Mouse (Mus musculus): ENCODE data around the gene Rhno1. TPM values are rescaled to one million over a fixed set of nuclear protein-coding genes. Genes with fewer than 3 reads are reported as not detected.

Gene Rhno1
- polyA plus RNA-seq, 1 experiment from 2014 or later: 124 TPM

- Histone ChIP-seq H3K36me3 (ENCODE audit: control insufficient read depth, insufficient read depth) (no peaks in the 10 kb centered on the region), H3K4me3 (replicated peaks; ENCODE audit: low read length) (no peak overlapping the region), H3K27ac (ENCODE audit: low read length) (no peak overlapping the region), H3K9me3 (ENCODE audit: control insufficient read depth, low read length) (no peaks in the 10 kb centered on the region), H3K4me2 (ENCODE audit: low read length) (no peak overlapping the region), H3K4me1 (replicated peaks; ENCODE audit: control insufficient read depth, insufficient read depth, low read length) (no peaks in the 10 kb centered on the region), H3K27me3 (replicated peaks; ENCODE audit: control insufficient read depth, insufficient read depth, low read length) (no peaks in the 10 kb centered on the region), H3K9ac (replicated peaks; ENCODE audit: low read depth, low read length) (no peak overlapping the region)
- no peak for ATAC-seq
- WGBS: 87% methylated on average over 6 of the region's 6 CpGs
Measured at GRCm38 (mm10) chr6:128346782-128347181, 15.9 kb downstream of the Rhno1 start.

DNA sequence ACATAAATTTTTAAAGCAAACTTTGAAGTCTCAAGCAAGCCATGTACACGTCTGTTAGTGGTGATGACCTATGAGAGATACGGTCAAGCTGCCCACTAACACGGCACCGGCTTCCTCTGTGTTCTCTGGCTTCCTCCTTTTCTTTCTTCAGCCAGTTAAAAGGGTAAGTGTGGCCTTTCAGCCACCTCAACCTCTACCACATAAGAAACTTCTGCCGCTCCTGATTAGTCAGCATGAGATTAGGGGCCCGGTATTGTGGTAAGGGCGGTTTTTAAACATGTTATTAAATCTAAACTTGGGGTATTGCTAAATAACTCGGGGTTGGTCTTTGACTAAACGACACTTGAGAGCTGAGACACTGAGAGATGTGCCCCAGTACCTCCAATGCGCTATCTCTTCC is 17.1 kb downstream of the Rhno1 start:
- 92% methylated on average over 10 of the region's 10 CpGs for WGBS
- Histone ChIP-seq H3K9ac (replicated peaks; ENCODE audit: low read depth, low read length) (no peak overlapping the region), H3K4me2 (ENCODE audit: low read length) (no peak overlapping the region), H3K4me3 (replicated peaks; ENCODE audit: low read length) (no peak overlapping the region), H3K9me3 (ENCODE audit: control insufficient read depth, low read length) (no peaks in the 10 kb centered on the region), H3K27ac (ENCODE audit: low read length) (no peak overlapping the region), H3K36me3 (ENCODE audit: control insufficient read depth, insufficient read depth) (no peaks in the 10 kb centered on the region), H3K4me1 (replicated peaks; ENCODE audit: control insufficient read depth, insufficient read depth, low read length) (no peaks in the 10 kb centered on the region), H3K27me3 (replicated peaks; ENCODE audit: control insufficient read depth, insufficient read depth, low read length) (no peaks in the 10 kb centered on the region)
- ATAC-seq: no peak

DNA sequence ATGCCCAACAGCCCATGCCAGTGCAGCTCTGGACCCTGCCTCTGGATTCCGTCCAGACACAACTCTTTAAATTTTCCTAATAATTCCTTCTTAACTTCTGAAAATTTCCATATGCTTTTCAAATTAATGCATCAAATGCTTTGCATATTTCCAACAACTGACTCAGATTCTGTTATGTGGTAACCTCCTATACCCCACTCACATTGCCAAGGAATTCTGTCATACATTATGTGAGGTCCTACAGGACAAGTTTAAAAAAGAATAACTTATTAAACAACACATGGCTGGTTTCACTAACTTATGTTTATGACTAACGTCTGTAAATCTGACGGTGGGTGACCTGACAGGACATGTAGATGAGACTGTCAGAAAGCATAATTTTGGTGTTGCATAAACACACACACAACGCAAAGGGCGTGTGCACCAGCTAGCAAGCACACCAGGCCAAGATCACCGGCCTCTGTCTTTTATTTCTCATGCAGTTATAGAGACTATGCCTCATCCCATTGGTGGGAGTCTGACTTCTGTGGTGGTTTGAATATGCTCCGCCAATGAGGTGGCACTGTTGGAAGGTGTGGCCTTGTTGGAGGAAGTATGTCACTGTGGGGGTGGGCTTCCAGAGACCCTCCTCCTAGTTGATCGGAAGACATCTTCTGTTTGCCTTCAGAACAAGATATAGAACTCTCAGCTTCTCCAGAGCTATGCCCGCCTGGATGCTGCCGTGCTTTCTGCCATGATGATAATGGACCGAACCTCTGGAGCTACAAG is 20.6 kb downstream of the Rhno1 start:
- 95% methylated on average over 11 of the region's 11 CpGs for WGBS
- Histone ChIP-seq H3K4me1 (replicated peaks; ENCODE audit: control insufficient read depth, insufficient read depth, low read length) (peaks cover 9% of the 10 kb centered on the region), H3K9ac (replicated peaks; ENCODE audit: low read depth, low read length) (no peak overlapping the region), H3K27me3 (replicated peaks; ENCODE audit: control insufficient read depth, insufficient read depth, low read length) (no peaks in the 10 kb centered on the region), H3K4me2 (ENCODE audit: low read length) (no peak overlapping the region), H3K36me3 (ENCODE audit: control insufficient read depth, insufficient read depth) (no peaks in the 10 kb centered on the region), H3K9me3 (ENCODE audit: control insufficient read depth, low read length) (no peaks in the 10 kb centered on the region), H3K27ac (ENCODE audit: low read length) (no peak overlapping the region), H3K4me3 (replicated peaks; ENCODE audit: low read length) (no peak overlapping the region)
- no peak for ATAC-seq

DNA sequence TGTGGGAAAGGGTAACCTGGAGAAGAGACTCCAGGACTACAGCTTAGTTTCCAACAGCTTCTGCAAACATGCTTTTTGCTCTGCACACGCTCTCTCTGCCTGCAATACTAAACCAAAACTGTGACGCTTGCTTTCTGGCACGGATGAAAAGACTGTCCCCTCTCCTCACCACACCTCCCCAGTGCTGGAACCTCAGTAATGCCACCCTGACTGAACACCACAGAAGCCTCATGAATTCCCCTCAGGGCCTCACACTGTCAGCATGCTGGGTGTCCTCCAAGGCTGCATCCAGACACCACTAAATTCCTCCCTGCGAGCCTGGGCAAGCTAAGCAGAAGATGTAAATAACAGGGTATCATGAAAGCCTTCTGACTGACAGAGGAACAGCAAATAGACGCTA is 23.8 kb downstream of the Rhno1 start:
- H3K4me3 ChIP-seq (replicated peaks; ENCODE audit: low read length): no peak overlapping the region
- H3K9ac ChIP-seq (replicated peaks; ENCODE audit: low read depth, low read length): no peak overlapping the region
- WGBS: 41% methylated on average over 5 of the region's 5 CpGs
- no peak overlapping the region for H3K27ac ChIP-seq (ENCODE audit: low read length)
- H3K4me2 ChIP-seq (ENCODE audit: low read length): no peak overlapping the region
- H3K4me1 ChIP-seq (replicated peaks; ENCODE audit: control insufficient read depth, insufficient read depth, low read length): peaks cover 9% of the 10 kb centered on the region
- no peaks in the 10 kb centered on the region for H3K27me3 ChIP-seq (replicated peaks; ENCODE audit: control insufficient read depth, insufficient read depth, low read length)
- no peaks in the 10 kb centered on the region for H3K9me3 ChIP-seq (ENCODE audit: control insufficient read depth, low read length)
- peak; percentile 34; the same call in 1 of the 2 replicates for ATAC-seq
- no peaks in the 10 kb centered on the region for H3K36me3 ChIP-seq (ENCODE audit: control insufficient read depth, insufficient read depth)

DNA sequence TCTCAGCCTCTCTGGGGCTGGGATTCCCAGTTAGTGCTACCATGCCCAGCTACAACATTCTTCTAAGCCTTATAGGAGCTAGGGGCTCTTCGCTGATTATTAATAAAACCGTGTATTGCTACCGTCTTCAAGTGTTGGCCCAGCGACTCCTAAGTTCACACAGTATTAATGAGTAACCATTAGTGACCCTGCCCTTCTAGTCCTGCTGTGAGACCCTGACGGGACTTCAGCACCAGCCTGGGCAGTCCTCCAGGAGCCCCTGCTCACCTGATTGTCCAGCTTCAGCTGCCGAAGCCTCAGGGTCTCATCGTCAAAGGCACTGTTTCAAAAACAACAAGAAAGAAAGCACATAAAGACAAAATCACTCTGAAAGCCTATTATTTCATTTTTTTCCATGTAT is 25.2 kb downstream of the Rhno1 start:
- H3K4me3 ChIP-seq (replicated peaks; ENCODE audit: low read length): no peak overlapping the region
- no peak overlapping the region for H3K27ac ChIP-seq (ENCODE audit: low read length)
- ATAC-seq: no peak
- H3K4me2 ChIP-seq (ENCODE audit: low read length): no peak overlapping the region
- H3K9ac ChIP-seq (replicated peaks; ENCODE audit: low read depth, low read length): no peak overlapping the region
- H3K36me3 ChIP-seq (ENCODE audit: control insufficient read depth, insufficient read depth): peaks cover 1% of the 10 kb centered on the region
- no peaks in the 10 kb centered on the region for H3K9me3 ChIP-seq (ENCODE audit: control insufficient read depth, low read length)
- peaks cover 9% of the 10 kb centered on the region for H3K4me1 ChIP-seq (replicated peaks; ENCODE audit: control insufficient read depth, insufficient read depth, low read length)
- WGBS: 66% methylated on average over 7 of the region's 7 CpGs
- H3K27me3 ChIP-seq (replicated peaks; ENCODE audit: control insufficient read depth, insufficient read depth, low read length): no peaks in the 10 kb centered on the region

GRCm38 (mm10) chr6:128334397-128335124 is 28.1 kb downstream of the Rhno1 start:
- peaks cover 10% of the 10 kb centered on the region for H3K36me3 ChIP-seq (ENCODE audit: control insufficient read depth, insufficient read depth)
- H3K9ac ChIP-seq (replicated peaks; ENCODE audit: low read depth, low read length): peak overlapping the region; percentile 15
- peaks cover 6% of the 10 kb centered on the region; the same call in 1 of the 2 replicates for H3K9me3 ChIP-seq (ENCODE audit: control insufficient read depth, low read length)
- ATAC-seq: peak; percentile 77
- H3K4me3 ChIP-seq (replicated peaks; ENCODE audit: low read length): 0 out of 2 replicates have a peak overlapping the region, but pooled peaks have one; percentile 11
- 15% methylated on average over 12 of the region's 12 CpGs for WGBS
- H3K4me2 ChIP-seq (ENCODE audit: low read length): no peak overlapping the region
- H3K27me3 ChIP-seq (replicated peaks; ENCODE audit: control insufficient read depth, insufficient read depth, low read length): no peaks in the 10 kb centered on the region
- H3K27ac ChIP-seq (ENCODE audit: low read length): no peak overlapping the region
- H3K4me1 ChIP-seq (replicated peaks; ENCODE audit: control insufficient read depth, insufficient read depth, low read length): peaks cover 6% of the 10 kb centered on the region

GRCm38 (mm10) chr6:128318317-128318716 is 44.4 kb downstream of the Rhno1 start:
- Histone ChIP-seq H3K27me3 (replicated peaks; ENCODE audit: control insufficient read depth, insufficient read depth, low read length) (no peaks in the 10 kb centered on the region), H3K36me3 (ENCODE audit: control insufficient read depth, insufficient read depth) (peaks cover 12% of the 10 kb centered on the region; the same call in 1 of the 2 replicates), H3K9me3 (ENCODE audit: control insufficient read depth, low read length) (no peaks in the 10 kb centered on the region), H3K4me2 (ENCODE audit: low read length) (no peak overlapping the region), H3K4me1 (replicated peaks; ENCODE audit: control insufficient read depth, insufficient read depth, low read length) (no peaks in the 10 kb centered on the region), H3K4me3 (replicated peaks; ENCODE audit: low read length) (no peak overlapping the region), H3K27ac (ENCODE audit: low read length) (no peak overlapping the region), H3K9ac (replicated peaks; ENCODE audit: low read depth, low read length) (no peak overlapping the region)
- peak; percentile 61 for ATAC-seq
- WGBS: 6% methylated on average over 4 of the region's 4 CpGs

DNA sequence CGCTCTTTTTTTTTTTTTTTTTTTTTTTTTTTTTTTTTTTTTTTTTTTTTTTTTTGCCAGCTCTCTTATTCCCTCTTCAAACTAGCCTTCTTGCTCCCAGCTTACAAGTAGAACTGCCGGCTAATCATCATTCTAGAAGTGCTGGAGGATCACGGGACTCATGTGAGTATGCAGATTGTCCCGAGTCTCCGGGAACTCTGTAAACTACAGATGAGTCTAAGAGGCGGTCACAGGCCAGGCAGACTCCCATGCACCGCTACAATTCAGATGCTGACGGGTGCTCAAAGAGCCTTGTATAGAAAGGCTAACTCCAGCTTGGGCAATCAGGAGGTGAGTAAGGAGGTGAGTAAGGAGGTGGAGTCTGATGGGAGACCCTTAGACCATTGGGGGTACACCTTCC is 47.1 kb downstream of the Rhno1 start:
- Histone ChIP-seq H3K27ac (ENCODE audit: low read length) (no peak overlapping the region), H3K4me2 (ENCODE audit: low read length) (no peak overlapping the region), H3K9ac (replicated peaks; ENCODE audit: low read depth, low read length) (no peak overlapping the region), H3K9me3 (ENCODE audit: control insufficient read depth, low read length) (no peaks in the 10 kb centered on the region), H3K4me3 (replicated peaks; ENCODE audit: low read length) (no peak overlapping the region), H3K36me3 (ENCODE audit: control insufficient read depth, insufficient read depth) (no peaks in the 10 kb centered on the region), H3K4me1 (replicated peaks; ENCODE audit: control insufficient read depth, insufficient read depth, low read length) (no peaks in the 10 kb centered on the region), H3K27me3 (replicated peaks; ENCODE audit: control insufficient read depth, insufficient read depth, low read length) (no peaks in the 10 kb centered on the region)
- 81% methylated on average over 8 of the region's 8 CpGs for WGBS
- no peak for ATAC-seq

DNA sequence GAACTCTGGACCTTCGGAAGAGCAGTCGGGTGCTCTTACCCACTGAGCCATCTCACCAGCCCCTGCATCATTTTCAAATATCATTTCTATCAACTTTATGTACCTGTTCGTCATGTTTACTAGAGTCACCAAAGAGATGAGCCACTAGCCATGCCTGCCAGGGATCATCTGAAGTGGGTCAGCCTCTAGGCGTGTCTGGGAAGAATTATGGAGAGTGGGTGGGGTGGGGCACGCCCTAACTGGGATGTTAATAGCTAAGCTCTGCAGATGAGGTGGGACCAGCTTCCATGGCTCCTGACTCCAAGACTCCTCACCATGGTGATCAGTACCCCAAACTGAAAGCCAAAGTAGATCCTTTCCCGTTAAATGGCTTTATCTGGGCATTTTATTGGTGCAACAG is 47.9 kb downstream of the Rhno1 start:
- H3K9ac ChIP-seq (replicated peaks; ENCODE audit: low read depth, low read length): no peak overlapping the region
- ATAC-seq: no peak
- H3K4me1 ChIP-seq (replicated peaks; ENCODE audit: control insufficient read depth, insufficient read depth, low read length): no peaks in the 10 kb centered on the region
- H3K4me2 ChIP-seq (ENCODE audit: low read length): no peak overlapping the region
- no peaks in the 10 kb centered on the region for H3K27me3 ChIP-seq (replicated peaks; ENCODE audit: control insufficient read depth, insufficient read depth, low read length)
- no peak overlapping the region for H3K4me3 ChIP-seq (replicated peaks; ENCODE audit: low read length)
- no peak overlapping the region for H3K27ac ChIP-seq (ENCODE audit: low read length)
- no peaks in the 10 kb centered on the region for H3K36me3 ChIP-seq (ENCODE audit: control insufficient read depth, insufficient read depth)
- H3K9me3 ChIP-seq (ENCODE audit: control insufficient read depth, low read length): no peaks in the 10 kb centered on the region
- WGBS: 87% methylated on average over 6 of the region's 6 CpGs
